Mouse (Mus musculus) intestine, postnatal 0 days (tissue): ENCODE results near the gene Skint3. TPM values are rescaled to one million over a fixed set of nuclear protein-coding genes. Genes with fewer than 3 reads are reported as not detected.
A peak's percentile ranks its signal among the peaks of the same experiment; 100 is the strongest.
"Not testable (repeated sequence)": the region's sequence is repeated elsewhere in the genome, so short reads cannot be mapped to it uniquely, and the experiment has no call there.

Source experiments
- ATAC-seq: fragments of 200-750 bp; cut with Nextera tagmentation; 2 replicates; pipeline ENCODE4 v1.8.0; 2017; ENCODE audit warnings: mild to moderate bottlenecking, moderate TSS enrichment, moderate library complexity
- H3K27ac ChIP-seq: fragments of 300-500 bp; sonication (generic); 2 replicates; pipeline ENCODE4 v1.5.1; 2014; ENCODE audit warnings: mild to moderate bottlenecking, low read depth, low read length, moderate library complexity
- H3K27me3 ChIP-seq: fragments of 300-500 bp; sonication (generic); replicated peaks from 2 replicates; pipeline ENCODE4 v1.6.1; 2014; ENCODE audit warnings: low read length, mixed read lengths; ENCODE audit not compliant: control insufficient read depth, insufficient read depth
- H3K36me3 ChIP-seq: fragments of 300-500 bp; sonication (generic); 2 replicates; pipeline ENCODE4 v1.6.1; 2014; ENCODE audit warnings: mild to moderate bottlenecking, moderate library complexity; ENCODE audit not compliant: control insufficient read depth, insufficient read depth
- H3K4me1 ChIP-seq: fragments of 300-500 bp; sonication (generic); replicated peaks from 2 replicates; pipeline ENCODE4 v1.6.1; 2014; ENCODE audit warnings: antibody characterized with exemption, low read length, mixed read lengths; ENCODE audit not compliant: control insufficient read depth, insufficient read depth
- H3K4me2 ChIP-seq: fragments of 300-500 bp; sonication (generic); replicated peaks from 2 replicates; pipeline ENCODE4 v1.6.1; 2014; ENCODE audit warnings: low read depth, mild to moderate bottlenecking, moderate library complexity
- H3K4me3 ChIP-seq: fragments of 300-500 bp; sonication (generic); 2 replicates; pipeline ENCODE4 v1.5.1; 2014; ENCODE audit warnings: low read depth, low read length
- H3K9ac ChIP-seq: fragments of 300-500 bp; sonication (generic); 2 replicates; pipeline ENCODE4 v1.6.1; 2014; ENCODE audit warnings: mild to moderate bottlenecking, low read depth, low read length
- H3K9me3 ChIP-seq: fragments of 300-500 bp; sonication (generic); 2 replicates; pipeline ENCODE4 v1.6.1; 2016; ENCODE audit warnings: mixed run types; ENCODE audit not compliant: control insufficient read depth
- CTCF ChIP-seq: sonication (generic); IDR thresholded peaks from 2 replicates; pipeline ENCODE4 v1.5.1; 2016; ENCODE audit warnings: low read depth, mild to moderate bottlenecking, control low read depth, antibody characterized with exemption, moderate library complexity
- WGBS: fragments of 180-500 bp; shearing (Covaris S2); extraction: QIAGEN DNeasy Blood & Tissue Kit; methylation state at CpG from one replicate; pipeline ENCODE4 v1.1.7; 2014; 5-methylcytosine and 5-hydroxymethylcytosine counted together
- polyA plus RNA-seq: library from polyadenylated mRNA; unstranded; fragments of >200 nt; fragmentation: Nextera tagmentation; extraction: Ambion mirVana; gene quantifications from 2 replicates; pipeline ENCODE4 v1.2.1, GENCODE M21; 2015

The Skint3 gene
- polyA plus RNA-seq, 1 experiment from 2014 or later, result not detected

GRCm38 (mm10) chr4:112302305-112302704 lies 70.3 kb downstream of the Skint3 start:
- H3K4me3 ChIP-seq, result no peak overlapping the region
- H3K36me3 ChIP-seq, result no peaks in the 10 kb centered on the region
- ATAC-seq, result no peak
- WGBS, result 30% methylated on average over 1 of the region's 1 CpGs
- H3K4me1 ChIP-seq, result no peaks in the 10 kb centered on the region
- no peak overlapping the region for H3K9ac ChIP-seq
- H3K4me2 ChIP-seq, result no peak overlapping the region
- no peak overlapping the region for H3K27ac ChIP-seq
- no peaks in the 10 kb centered on the region for H3K27me3 ChIP-seq
- H3K9me3 ChIP-seq, result no peaks in the 10 kb centered on the region
- TF ChIP-seq CTCF, result no peak

GRCm38 (mm10) chr4:112302855-112303509 lies 70.9 kb downstream of the Skint3 start:
- Histone ChIP-seq H3K27me3 (no peaks in the 10 kb centered on the region), H3K27ac (no peak overlapping the region), H3K4me2 (no peak overlapping the region), H3K4me1 (no peaks in the 10 kb centered on the region), H3K4me3 (no peak overlapping the region), H3K9ac (no peak overlapping the region), H3K36me3 (no peaks in the 10 kb centered on the region), H3K9me3 (no peaks in the 10 kb centered on the region)
- peak; percentile 57; the same call in 1 of the 2 replicates for ATAC-seq
- TF ChIP-seq CTCF, result no peak
- 49% methylated on average over 3 of the region's 3 CpGs for WGBS

DNA sequence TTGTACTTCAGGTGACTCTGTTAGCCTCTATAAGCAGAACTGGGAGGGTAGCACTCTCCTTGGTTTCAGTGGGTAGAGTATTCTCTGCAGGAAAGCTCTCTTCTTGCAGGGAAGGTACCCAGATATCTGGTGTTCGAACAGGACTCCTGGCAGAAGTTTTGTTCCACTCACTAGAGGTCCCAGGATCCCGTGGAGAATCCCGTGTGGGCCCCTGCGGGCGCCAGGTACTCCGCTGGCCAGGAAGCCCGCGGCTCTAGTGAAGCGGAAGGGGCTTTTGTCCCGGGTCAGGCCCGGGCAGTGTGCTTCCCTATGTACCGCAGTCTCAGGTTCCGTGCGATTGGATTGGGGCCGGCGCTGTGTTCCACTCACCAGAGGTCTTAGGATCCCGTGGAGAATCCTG lies 117.1 kb downstream of the Skint3 start:
- not testable (repeated sequence) for H3K4me1 ChIP-seq, H3K4me2 ChIP-seq, H3K4me3 ChIP-seq, H3K27me3 ChIP-seq, H3K27ac ChIP-seq, H3K9ac ChIP-seq, H3K9me3 ChIP-seq, H3K36me3 ChIP-seq, ATAC-seq
- 94% methylated on average over 16 of the region's 17 CpGs for WGBS

Other genes starting within 250 kb of the Skint3 start
- gene Skint1, start 226.0 kb upstream of the Skint3 start, polyA plus RNA-seq, result not detected in 2 replicates
- not detected in 2 replicates for gene Skint4, start 160.2 kb upstream of the Skint3 start, polyA plus RNA-seq
- gene Skint9, start 201.7 kb downstream of the Skint3 start, polyA plus RNA-seq, result 0.43 TPM in 1 of 2 replicates, not detected in the other